Mouse (Mus musculus) thymus, adult 2 months (tissue): ENCODE data around the gene Rtkn. TPM values are rescaled to one million over a fixed set of nuclear protein-coding genes. Genes with fewer than 3 reads are reported as not detected.

Source experiments
- DNase-seq: peaks from one replicate; pipeline ENCODE4 v3.0.0; 2021
- H3K27ac ChIP-seq: fragments of 200-500 bp; 2 replicates; pipeline ENCODE4 v1.5.1; 2012; ENCODE audit warnings: low read length, control low read depth; ENCODE audit not compliant: control insufficient read depth, insufficient read depth
- H3K27me3 ChIP-seq: fragments of 200-500 bp; 2 replicates; pipeline ENCODE4 v1.6.1; 2012; ENCODE audit warnings: mild to moderate bottlenecking, low read length, moderate library complexity, mixed read lengths; ENCODE audit not compliant: control insufficient read depth, insufficient read depth
- H3K36me3 ChIP-seq: fragments of 200-500 bp; 2 replicates; pipeline ENCODE4 v1.6.1; 2012; ENCODE audit warnings: mild to moderate bottlenecking, low read length, moderate library complexity; ENCODE audit not compliant: control insufficient read depth, insufficient read depth
- H3K4me1 ChIP-seq: fragments of 200-500 bp; replicated peaks from 2 replicates; pipeline ENCODE4 v1.6.1; 2012; ENCODE audit warnings: low read length; ENCODE audit not compliant: control insufficient read depth, insufficient read depth
- H3K4me3 ChIP-seq: fragments of 200-500 bp; 2 replicates; pipeline ENCODE4 v1.5.1; 2012; ENCODE audit warnings: mild to moderate bottlenecking, low read length, control low read depth, moderate library complexity; ENCODE audit not compliant: control insufficient read depth, insufficient read depth
- CTCF ChIP-seq: fragments of 200-500 bp; IDR thresholded peaks from 2 replicates; pipeline ENCODE4 v1.5.1; 2012; ENCODE audit warnings: mild to moderate bottlenecking, control low read depth, low read length, moderate library complexity, borderline replicate concordance; ENCODE audit not compliant: control insufficient read depth, poor library complexity, insufficient read depth; ENCODE audit errors: extremely low read depth
- POLR2A ChIP-seq: fragments of 200-500 bp; IDR thresholded peaks from 2 replicates; pipeline ENCODE4 v1.6.1; 2012; ENCODE audit warnings: mild to moderate bottlenecking, low read length, control low read depth, moderate library complexity; ENCODE audit not compliant: control insufficient read depth, poor library complexity, insufficient read depth; ENCODE audit errors: extremely low read depth
- WGBS: fragments of 180-500 bp; shearing (Covaris S2); methylation state at CpG from one replicate; pipeline ENCODE4 v1.1.7; 2018; 5-methylcytosine and 5-hydroxymethylcytosine counted together
- polyA plus RNA-seq: library from polyadenylated mRNA; depleted of rRNA; stranded (reverse); fragments of >200 nt; gene quantifications from 2 replicates; pipeline ENCODE4 v1.2.3, GENCODE M21; 2012

Gene Rtkn
- polyA plus RNA-seq, 1 experiment: 40.5 TPM

DNA sequence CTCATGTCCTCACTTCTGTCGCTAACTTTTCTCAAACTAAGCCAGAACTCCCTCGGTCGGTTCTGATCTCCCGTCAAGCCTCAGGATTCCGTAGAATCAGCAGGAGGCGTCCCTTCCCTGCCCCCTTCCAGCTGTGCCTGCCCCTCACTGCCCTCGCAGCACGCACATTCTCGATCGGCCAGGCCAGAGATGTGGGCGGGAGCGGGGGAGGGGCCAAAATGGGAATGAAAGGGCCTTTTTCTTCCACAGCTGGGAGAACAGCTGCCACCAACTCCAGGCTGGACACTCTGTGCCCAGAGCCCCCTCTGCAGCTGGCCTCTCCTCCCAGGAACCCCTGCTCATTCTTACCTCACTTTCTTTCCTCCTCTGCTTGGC lies 2.3 kb downstream of the Rtkn start:
- peaks cover 27% of the 10 kb centered on the region for H3K4me1 ChIP-seq
- H3K27ac ChIP-seq: no peak overlapping the region
- 2% methylated on average over 12 of the region's 12 CpGs for WGBS
- peak overlapping the region; percentile 41 for H3K4me3 ChIP-seq
- H3K36me3 ChIP-seq: no peaks in the 10 kb centered on the region
- no peak for DNase-seq
- TF ChIP-seq POLR2A (no peak), CTCF (no peak)
- peaks cover 5% of the 10 kb centered on the region for H3K27me3 ChIP-seq

DNA sequence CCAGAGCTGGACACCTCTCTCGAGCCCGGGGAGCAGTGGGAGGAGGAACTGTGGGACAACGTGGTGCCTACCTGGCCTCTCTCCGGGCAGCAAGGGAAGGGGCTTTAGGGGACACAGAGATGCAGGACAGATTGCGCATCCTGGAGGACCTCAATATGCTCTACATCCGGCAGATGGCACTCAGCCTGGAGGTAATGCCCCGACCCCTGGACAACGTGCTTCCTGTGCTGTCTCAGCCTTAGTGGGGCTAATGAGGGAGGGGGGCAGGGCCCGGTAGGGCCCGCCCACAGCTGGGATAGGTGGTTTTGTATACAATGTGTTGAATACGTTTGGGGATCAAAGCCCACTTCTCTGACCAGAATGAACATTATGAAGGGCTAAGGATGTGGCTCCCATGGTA lies 2.8 kb downstream of the Rtkn start:
- Histone ChIP-seq H3K27ac (no peak overlapping the region), H3K27me3 (peaks cover 5% of the 10 kb centered on the region), H3K36me3 (no peaks in the 10 kb centered on the region), H3K4me3 (peak overlapping the region; percentile 41), H3K4me1 (peaks cover 27% of the 10 kb centered on the region)
- WGBS: 4% methylated on average over 11 of the region's 11 CpGs
- no peak for DNase-seq
- no peak for TF ChIP-seq POLR2A
- no peak for TF ChIP-seq CTCF

DNA sequence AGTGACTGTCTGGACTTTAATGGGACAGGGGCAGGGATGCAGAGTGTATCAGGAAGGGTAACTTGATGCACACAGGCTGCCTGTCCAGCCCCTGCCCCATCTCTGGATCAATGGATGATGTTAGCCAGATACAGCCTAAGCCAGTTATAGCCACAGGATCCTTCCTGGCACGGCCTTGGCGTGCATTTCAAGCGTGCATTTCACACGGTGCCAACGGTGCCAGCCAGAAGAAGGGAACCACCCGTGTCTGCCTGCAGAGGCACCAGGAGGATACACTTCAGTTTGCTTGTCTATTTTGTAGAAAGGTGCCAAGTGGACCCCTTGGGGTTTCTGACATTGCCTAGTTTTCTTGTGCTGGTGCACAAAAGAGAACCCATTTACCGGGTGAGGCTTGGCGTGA lies 4.8 kb downstream of the Rtkn start:
- peaks cover 5% of the 10 kb centered on the region for H3K27me3 ChIP-seq
- WGBS: 93% methylated on average over 8 of the region's 8 CpGs
- H3K27ac ChIP-seq: no peak overlapping the region
- no peaks in the 10 kb centered on the region for H3K36me3 ChIP-seq
- H3K4me3 ChIP-seq: no peak overlapping the region
- TF ChIP-seq POLR2A (no peak), CTCF (no peak)
- peaks cover 27% of the 10 kb centered on the region for H3K4me1 ChIP-seq
- DNase-seq: no peak

GRCm38 (mm10) chr6:83141636-83142035 lies 6.4 kb downstream of the Rtkn start:
- H3K4me1 ChIP-seq: peaks cover 21% of the 10 kb centered on the region
- WGBS: 82% methylated on average over 4 of the region's 4 CpGs
- H3K27ac ChIP-seq: no peak overlapping the region
- DNase-seq: no peak
- no peaks in the 10 kb centered on the region; the same call in 1 of the 2 replicates for H3K27me3 ChIP-seq
- H3K4me3 ChIP-seq: no peak overlapping the region
- H3K36me3 ChIP-seq: no peaks in the 10 kb centered on the region
- no peak for TF ChIP-seq POLR2A
- TF ChIP-seq CTCF: no peak

- no peak for TF ChIP-seq CTCF
- no peak for TF ChIP-seq POLR2A
- H3K36me3 ChIP-seq: no peaks in the 10 kb centered on the region
- H3K4me3 ChIP-seq: no peak overlapping the region
- H3K4me1 ChIP-seq: peaks cover 15% of the 10 kb centered on the region
- H3K27me3 ChIP-seq: no peaks in the 10 kb centered on the region; the same call in 1 of the 2 replicates
- 36% methylated on average over 41 of the region's 41 CpGs for WGBS
- H3K27ac ChIP-seq: no peak overlapping the region
- DNase-seq: no peak
Observed at GRCm38 (mm10) chr6:83142211-83142731, 7.0 kb downstream of the Rtkn start.

- WGBS: 79% methylated on average over 11 of the region's 11 CpGs
- Histone ChIP-seq H3K4me3 (no peak overlapping the region), H3K36me3 (no peaks in the 10 kb centered on the region), H3K27me3 (no peaks in the 10 kb centered on the region; the same call in 1 of the 2 replicates), H3K4me1 (peaks cover 9% of the 10 kb centered on the region), H3K27ac (no peak overlapping the region)
- TF ChIP-seq POLR2A (no peak), CTCF (no peak)
- DNase-seq: no peak
Observed at GRCm38 (mm10) chr6:83142886-83143285, 7.6 kb downstream of the Rtkn start.

GRCm38 (mm10) chr6:83145209-83145608 lies 9.9 kb downstream of the Rtkn start:
- no peak overlapping the region for H3K4me3 ChIP-seq
- TF ChIP-seq CTCF (no peak), POLR2A (no peak)
- peaks cover 3% of the 10 kb centered on the region for H3K4me1 ChIP-seq
- H3K36me3 ChIP-seq: no peaks in the 10 kb centered on the region
- WGBS: 75% methylated on average over 2 of the region's 2 CpGs
- H3K27me3 ChIP-seq: no peaks in the 10 kb centered on the region; the same call in 1 of the 2 replicates
- H3K27ac ChIP-seq: no peak overlapping the region
- DNase-seq: no peak
